Comparison of ENCODE assay signal across 8 mouse cellular contexts in genomic region chr6:113379246-113379645, GRCm38 (mm10). TPM values are rescaled to one million over a fixed set of nuclear protein-coding genes. Genes with fewer than 3 reads are reported as not detected.
DNase-seq lines count a peak whose midpoint lies in the region; ATAC-seq and TF ChIP-seq lines count a peak whose summit lies in the region.

No protein-coding gene starts in this region.

- TF ChIP-seq POLR2A in liver, adult 2 months (IDR thresholded peaks at IDR 0.05; ENCODE audit: extremely low read depth, insufficient read depth, low read length): no peak

- peaks cover 7% of the 10 kb centered on the region for H3K4me1 ChIP-seq in liver, adult 2 months (ENCODE audit: control insufficient read depth, insufficient read depth, low read length)
- peaks cover 23% of the 10 kb centered on the region for H3K4me1 ChIP-seq in embryonic facial prominence, embryonic 15.5 days
- peaks cover 15% of the 10 kb centered on the region for H3K4me1 ChIP-seq in limb, embryonic 12.5 days (replicated peaks)
- H3K4me1 ChIP-seq in neural tube, embryonic 12.5 days: peaks cover 17% of the 10 kb centered on the region

- ATAC-seq in embryonic facial prominence, embryonic 15.5 days (ENCODE audit: insufficient number of reproducible peaks, low FRiP score, low TSS enrichment, low read depth): no peak
- ATAC-seq in limb, embryonic 12.5 days (ENCODE audit: insufficient number of reproducible peaks, insufficient read depth, low FRiP score, low TSS enrichment, low read depth): no peak
- ATAC-seq in neural tube, embryonic 12.5 days (ENCODE audit: low FRiP score, low read depth): no peak

- H3K4me2 ChIP-seq in embryonic facial prominence, embryonic 15.5 days (replicated peaks): peak overlapping the region; percentile 78
- H3K4me2 ChIP-seq in limb, embryonic 12.5 days: peak overlapping the region; percentile 93
- peak overlapping the region; percentile 85 for H3K4me2 ChIP-seq in neural tube, embryonic 12.5 days (replicated peaks)

- peaks cover 18% of the 10 kb centered on the region for H3K36me3 ChIP-seq in liver, adult 2 months (ENCODE audit: control insufficient read depth, insufficient read depth, low read length)
- peaks cover 53% of the 10 kb centered on the region for H3K36me3 ChIP-seq in embryonic facial prominence, embryonic 15.5 days
- peaks cover 60% of the 10 kb centered on the region for H3K36me3 ChIP-seq in limb, embryonic 12.5 days
- H3K36me3 ChIP-seq in neural tube, embryonic 12.5 days: peaks cover 55% of the 10 kb centered on the region

- no peak for DNase-seq in liver, adult 2 months (ENCODE audit: extremely low read depth, low read depth, low spot score)
- DNase-seq in liver: no peak
- no peak for DNase-seq in cerebellum, postnatal 14 days
- DNase-seq in thymus, adult 18-20 months: no peak
- no peak for DNase-seq in cerebellum, adult 9-11 months

- no peaks in the 10 kb centered on the region for H3K27me3 ChIP-seq in liver, adult 2 months (ENCODE audit: control insufficient read depth, insufficient read depth, low read length)
- H3K27me3 ChIP-seq in embryonic facial prominence, embryonic 15.5 days: no peaks in the 10 kb centered on the region
- H3K27me3 ChIP-seq in limb, embryonic 12.5 days: no peaks in the 10 kb centered on the region
- H3K27me3 ChIP-seq in neural tube, embryonic 12.5 days (replicated peaks): no peaks in the 10 kb centered on the region

- peak overlapping the region; percentile 91; the same call in 1 of the 2 replicates for H3K4me3 ChIP-seq in liver, adult 2 months (ENCODE audit: insufficient read depth, low read depth, low read length)
- H3K4me3 ChIP-seq in embryonic facial prominence, embryonic 15.5 days (replicated peaks): peak overlapping the region; percentile 76
- H3K4me3 ChIP-seq in limb, embryonic 12.5 days (replicated peaks): peak overlapping the region; percentile 97
- H3K4me3 ChIP-seq in neural tube, embryonic 12.5 days: no peak overlapping the region

- H3K9me3 ChIP-seq in embryonic facial prominence, embryonic 15.5 days (replicated peaks): no peaks in the 10 kb centered on the region
- H3K9me3 ChIP-seq in limb, embryonic 12.5 days: no peaks in the 10 kb centered on the region
- no peaks in the 10 kb centered on the region for H3K9me3 ChIP-seq in neural tube, embryonic 12.5 days

- no peak overlapping the region for H3K9ac ChIP-seq in liver, adult 2 months (ENCODE audit: low read depth, low read length)
- no peak overlapping the region for H3K9ac ChIP-seq in embryonic facial prominence, embryonic 15.5 days
- no peak overlapping the region; the same call in 1 of the 2 replicates for H3K9ac ChIP-seq in limb, embryonic 12.5 days (replicated peaks)
- H3K9ac ChIP-seq in neural tube, embryonic 12.5 days: no peak overlapping the region

- peaks cover 20% of the 10 kb centered on the region; the same call in 1 of the 2 replicates for H3K79me2 ChIP-seq in liver, adult 2 months (ENCODE audit: control insufficient read depth, insufficient read depth, low read length)

- H3K27ac ChIP-seq in liver, adult 2 months (replicated peaks; ENCODE audit: insufficient read depth, low read depth, low read length): no peak overlapping the region
- no peak overlapping the region for H3K27ac ChIP-seq in embryonic facial prominence, embryonic 15.5 days (replicated peaks)
- H3K27ac ChIP-seq in limb, embryonic 12.5 days: no peak overlapping the region
- no peak overlapping the region for H3K27ac ChIP-seq in neural tube, embryonic 12.5 days

- 56% methylated on average over 6 of the region's 6 CpGs for WGBS in liver, adult 2 months
- WGBS in embryonic facial prominence, embryonic 15.5 days: 73% methylated on average over 6 of the region's 6 CpGs
- WGBS in limb, embryonic 12.5 days: 90% methylated on average over 6 of the region's 6 CpGs
- 90% methylated on average over 6 of the region's 6 CpGs for WGBS in neural tube, embryonic 12.5 days

- TF ChIP-seq CTCF in liver, adult 2 months (IDR thresholded peaks at IDR 0.05; ENCODE audit: low read depth, low read length): no peak

RNA-seq across cellular contexts. Expression of gene Arpc4, which starts 1.3 kb away (rescaled TPM):
- 36.0 and 41.8 TPM in 2 replicates for total RNA-seq in liver, adult 2 months (2014; rRNA removed)
- polyA plus RNA-seq in liver, adult 2 months (2012; rRNA removed): 31.5 and 36.4 TPM in 2 replicates
- polyA plus RNA-seq in embryonic facial prominence, embryonic 15.5 days (2015; fragmentation: Nextera tagmentation; extraction: Ambion mirVana): 381 and 384 TPM in 2 replicates
- 336 and 348 TPM in 2 replicates for polyA plus RNA-seq in limb, embryonic 12.5 days (2016; fragmentation: Nextera tagmentation; extraction: Ambion mirVana)
- polyA plus RNA-seq in neural tube, embryonic 12.5 days (2016; fragmentation: Nextera tagmentation; extraction: Ambion mirVana): 352 and 393 TPM in 2 replicates

RNA-seq across cellular contexts. Expression of gene Tada3, which starts 1.6 kb away (rescaled TPM):
- 5.2 and 6.6 TPM in 2 replicates for total RNA-seq in liver, adult 2 months (2014; rRNA removed)
- 8.4 and 10.4 TPM in 2 replicates for polyA plus RNA-seq in liver, adult 2 months (2012; rRNA removed)
- 51.0 and 54.2 TPM in 2 replicates for polyA plus RNA-seq in embryonic facial prominence, embryonic 15.5 days (2015; fragmentation: Nextera tagmentation; extraction: Ambion mirVana)
- polyA plus RNA-seq in limb, embryonic 12.5 days (2016; fragmentation: Nextera tagmentation; extraction: Ambion mirVana): 45.4 and 48.9 TPM in 2 replicates
- 62.4 and 64.4 TPM in 2 replicates for polyA plus RNA-seq in neural tube, embryonic 12.5 days (2016; fragmentation: Nextera tagmentation; extraction: Ambion mirVana)

RNA-seq across cellular contexts. Expression of gene Ttll3, which starts 9.8 kb away (rescaled TPM):
- 0.65 and 1.5 TPM in 2 replicates for total RNA-seq in liver, adult 2 months (2014; rRNA removed)
- polyA plus RNA-seq in liver, adult 2 months (2012; rRNA removed): 1.7 TPM in 2 replicates
- polyA plus RNA-seq in embryonic facial prominence, embryonic 15.5 days (2015; fragmentation: Nextera tagmentation; extraction: Ambion mirVana): 7.7 and 10.7 TPM in 2 replicates
- polyA plus RNA-seq in limb, embryonic 12.5 days (2016; fragmentation: Nextera tagmentation; extraction: Ambion mirVana): 6.6 and 8.2 TPM in 2 replicates
- polyA plus RNA-seq in neural tube, embryonic 12.5 days (2016; fragmentation: Nextera tagmentation; extraction: Ambion mirVana): 5.6 and 7.1 TPM in 2 replicates

RNA-seq across cellular contexts. Expression of gene Camk1, which starts 35.5 kb away (rescaled TPM):
- total RNA-seq in liver, adult 2 months (2014; rRNA removed): 16.1 and 18.8 TPM in 2 replicates
- polyA plus RNA-seq in liver, adult 2 months (2012; rRNA removed): 12.1 and 15.6 TPM in 2 replicates
- 100 and 101 TPM in 2 replicates for polyA plus RNA-seq in embryonic facial prominence, embryonic 15.5 days (2015; fragmentation: Nextera tagmentation; extraction: Ambion mirVana)
- polyA plus RNA-seq in limb, embryonic 12.5 days (2016; fragmentation: Nextera tagmentation; extraction: Ambion mirVana): 79.2 and 82.3 TPM in 2 replicates
- polyA plus RNA-seq in neural tube, embryonic 12.5 days (2016; fragmentation: Nextera tagmentation; extraction: Ambion mirVana): 61.9 and 63.6 TPM in 2 replicates

RNA-seq across cellular contexts. Expression of gene Rpusd3, which starts 39.9 kb away (rescaled TPM):
- 14.2 and 17.2 TPM in 2 replicates for total RNA-seq in liver, adult 2 months (2014; rRNA removed)
- 106 and 118 TPM in 2 replicates for polyA plus RNA-seq in liver, adult 2 months (2012; rRNA removed)
- 16.7 and 19.7 TPM in 2 replicates for polyA plus RNA-seq in embryonic facial prominence, embryonic 15.5 days (2015; fragmentation: Nextera tagmentation; extraction: Ambion mirVana)
- 28.0 and 30.9 TPM in 2 replicates for polyA plus RNA-seq in limb, embryonic 12.5 days (2016; fragmentation: Nextera tagmentation; extraction: Ambion mirVana)
- polyA plus RNA-seq in neural tube, embryonic 12.5 days (2016; fragmentation: Nextera tagmentation; extraction: Ambion mirVana): 18.7 and 29.3 TPM in 2 replicates
